Mouse (Mus musculus) hindbrain, embryonic 12.5 days (tissue): ENCODE data around the gene Crabp2. TPM values are rescaled to one million over a fixed set of nuclear protein-coding genes. Genes with fewer than 3 reads are reported as not detected.

ENCODE experiments used
- polyA plus RNA-seq: library from polyadenylated mRNA; unstranded; fragments of >200 nt; fragmentation: Nextera tagmentation; extraction: Ambion mirVana; gene quantifications from 2 replicates; pipeline ENCODE4 v1.2.1, GENCODE M21; 2016

Crabp2 gene
- polyA plus RNA-seq, 1 experiment from 2014 or later, result 384 TPM

Other genes with a start within 250 kb of the Crabp2 start
- 0.90 and 1.2 TPM in 2 replicates for gene Lrrc71, start 200.0 kb upstream of the Crabp2 start, polyA plus RNA-seq
- 19.3 and 24.0 TPM in 2 replicates for gene Ntrk1, start 153.5 kb upstream of the Crabp2 start, polyA plus RNA-seq
- 1.2 and 1.7 TPM in 2 replicates for gene Insrr, start 151.7 kb upstream of the Crabp2 start, polyA plus RNA-seq
- 13.1 and 13.2 TPM in 2 replicates for gene Pear1, start 124.4 kb upstream of the Crabp2 start, polyA plus RNA-seq
- not detected in 2 replicates for gene Sh2d2a, start 101.9 kb upstream of the Crabp2 start, polyA plus RNA-seq
- gene Prcc, start 63.1 kb upstream of the Crabp2 start, polyA plus RNA-seq, result 14.7 and 16.4 TPM in 2 replicates
- 219 and 230 TPM in 2 replicates for gene Hdgf, start 42.3 kb upstream of the Crabp2 start, polyA plus RNA-seq
- 72.9 and 79.0 TPM in 2 replicates for gene Mrpl24, start 29.2 kb upstream of the Crabp2 start, polyA plus RNA-seq
- 67.7 and 68.7 TPM in 2 replicates for gene Isg20l2, start 18.4 kb upstream of the Crabp2 start, polyA plus RNA-seq
- 22.1 and 22.5 TPM in 2 replicates for gene Rrnad1, start 17.9 kb upstream of the Crabp2 start, polyA plus RNA-seq
- 136 and 153 TPM in 2 replicates for gene Nes, start 22.4 kb downstream of the Crabp2 start, polyA plus RNA-seq
- 1.7 and 1.9 TPM in 2 replicates for gene Bcan, start 51.6 kb downstream of the Crabp2 start, polyA plus RNA-seq
- gene Hapln2, start 78.9 kb downstream of the Crabp2 start, polyA plus RNA-seq, result 0.30 and 0.33 TPM in 2 replicates
- 28.0 and 28.3 TPM in 2 replicates for gene Gpatch4, start 94.4 kb downstream of the Crabp2 start, polyA plus RNA-seq
- 135 and 137 TPM in 2 replicates for gene Naxe, start 109.8 kb downstream of the Crabp2 start, polyA plus RNA-seq
- gene Ttc24, start 129.6 kb downstream of the Crabp2 start, polyA plus RNA-seq, result 0.36 TPM in 1 of 2 replicates, not detected in the other
- 14.7 and 14.9 TPM in 2 replicates for gene Iqgap3, start 133.3 kb downstream of the Crabp2 start, polyA plus RNA-seq
- gene Mef2d, start 193.7 kb downstream of the Crabp2 start, polyA plus RNA-seq, result 17.7 and 20.7 TPM in 2 replicates